Mouse (Mus musculus): ENCODE results near the gene Wipf1. TPM values are rescaled to one million over a fixed set of nuclear protein-coding genes. Genes with fewer than 3 reads are reported as not detected.
A peak's percentile ranks its signal among the peaks of the same experiment; 100 is the strongest.

The Wipf1 gene
- polyA plus RNA-seq, 1 experiment from 2014 or later = 3.8 TPM

- Histone ChIP-seq H3K9me3 (replicated peaks) (no peaks in the 10 kb centered on the region), H3K27me3 (no peaks in the 10 kb centered on the region), H3K4me1 (replicated peaks) (peaks cover 37% of the 10 kb centered on the region), H3K4me3 (replicated peaks) (no peak overlapping the region), H3K36me3 (replicated peaks) (no peaks in the 10 kb centered on the region), H3K4me2 (no peak overlapping the region), H3K9ac (no peak overlapping the region), H3K27ac (replicated peaks) (no peak overlapping the region)
- ATAC-seq (ENCODE audit: insufficient read depth) = no peak
- 40% methylated on average over 7 of the region's 7 CpGs for WGBS (ENCODE audit: insufficient replicate concordance)
Measured at GRCm38 (mm10) chr2:73467071-73467851, 62.3 kb downstream of the Wipf1 start.

- Histone ChIP-seq H3K4me3 (replicated peaks) (no peak overlapping the region), H3K4me2 (no peak overlapping the region), H3K27me3 (no peaks in the 10 kb centered on the region), H3K9me3 (replicated peaks) (no peaks in the 10 kb centered on the region), H3K36me3 (replicated peaks) (no peaks in the 10 kb centered on the region), H3K9ac (no peak overlapping the region), H3K27ac (replicated peaks) (no peak overlapping the region), H3K4me1 (replicated peaks) (peaks cover 40% of the 10 kb centered on the region)
- WGBS (ENCODE audit: insufficient replicate concordance) = 86% methylated on average over 10 of the region's 10 CpGs
- no peak for ATAC-seq (ENCODE audit: insufficient read depth)
Measured at GRCm38 (mm10) chr2:73466481-73466880, 63.1 kb downstream of the Wipf1 start.

- Histone ChIP-seq H3K27me3 (no peaks in the 10 kb centered on the region), H3K27ac (replicated peaks) (no peak overlapping the region), H3K36me3 (replicated peaks) (no peaks in the 10 kb centered on the region), H3K9ac (no peak overlapping the region), H3K4me1 (replicated peaks) (peaks cover 26% of the 10 kb centered on the region), H3K4me2 (no peak overlapping the region), H3K9me3 (replicated peaks) (no peaks in the 10 kb centered on the region), H3K4me3 (replicated peaks) (no peak overlapping the region)
- 28% methylated on average over 7 of the region's 7 CpGs for WGBS (ENCODE audit: insufficient replicate concordance)
- ATAC-seq (ENCODE audit: insufficient read depth) = no peak
Measured at GRCm38 (mm10) chr2:73463431-73464194, 65.9 kb downstream of the Wipf1 start.

GRCm38 (mm10) chr2:73462757-73463339, 66.7 kb downstream of the Wipf1 start:
- no peaks in the 10 kb centered on the region for H3K9me3 ChIP-seq (replicated peaks)
- H3K27me3 ChIP-seq = no peaks in the 10 kb centered on the region
- no peak for ATAC-seq (ENCODE audit: insufficient read depth)
- no peak overlapping the region for H3K4me3 ChIP-seq (replicated peaks)
- no peak overlapping the region for H3K27ac ChIP-seq (replicated peaks)
- whole genome bisulfite sequencing (ENCODE audit: insufficient replicate concordance) = 64% methylated on average over 12 of the region's 12 CpGs
- H3K4me1 ChIP-seq (replicated peaks) = peaks cover 29% of the 10 kb centered on the region
- no peaks in the 10 kb centered on the region for H3K36me3 ChIP-seq (replicated peaks)
- H3K9ac ChIP-seq = no peak overlapping the region
- H3K4me2 ChIP-seq = no peak overlapping the region

- no peaks in the 10 kb centered on the region for H3K9me3 ChIP-seq (replicated peaks)
- H3K4me2 ChIP-seq = no peak overlapping the region
- H3K27me3 ChIP-seq = no peaks in the 10 kb centered on the region
- 24% methylated on average over 2 of the region's 2 CpGs for WGBS (ENCODE audit: insufficient replicate concordance)
- H3K36me3 ChIP-seq (replicated peaks) = no peaks in the 10 kb centered on the region
- H3K9ac ChIP-seq = no peak overlapping the region
- no peak overlapping the region for H3K27ac ChIP-seq (replicated peaks)
- H3K4me3 ChIP-seq (replicated peaks) = no peak overlapping the region
- ATAC-seq (ENCODE audit: insufficient read depth) = no peak
- H3K4me1 ChIP-seq (replicated peaks) = peaks cover 29% of the 10 kb centered on the region
Measured at GRCm38 (mm10) chr2:73462265-73462664, 67.3 kb downstream of the Wipf1 start.

- ATAC-seq (ENCODE audit: insufficient read depth) = no peak
- Histone ChIP-seq H3K4me3 (replicated peaks) (no peak overlapping the region), H3K4me1 (replicated peaks) (peaks cover 29% of the 10 kb centered on the region), H3K9me3 (replicated peaks) (no peaks in the 10 kb centered on the region), H3K27me3 (no peaks in the 10 kb centered on the region), H3K36me3 (replicated peaks) (no peaks in the 10 kb centered on the region), H3K4me2 (no peak overlapping the region), H3K9ac (no peak overlapping the region), H3K27ac (replicated peaks) (no peak overlapping the region)
- 54% methylated on average over 3 of the region's 3 CpGs for WGBS (ENCODE audit: insufficient replicate concordance)
Measured at GRCm38 (mm10) chr2:73460168-73460567, 69.4 kb downstream of the Wipf1 start.

GRCm38 (mm10) chr2:73459607-73460153, 69.9 kb downstream of the Wipf1 start:
- H3K4me3 ChIP-seq (replicated peaks) = no peak overlapping the region
- 50% methylated on average over 4 of the region's 4 CpGs for WGBS (ENCODE audit: insufficient replicate concordance)
- ATAC-seq (ENCODE audit: insufficient read depth) = no peak

GRCm38 (mm10) chr2:73456886-73457285, 72.6 kb downstream of the Wipf1 start:
- no peak overlapping the region for H3K27ac ChIP-seq (replicated peaks)
- no peaks in the 10 kb centered on the region for H3K36me3 ChIP-seq (replicated peaks)
- peaks cover 43% of the 10 kb centered on the region for H3K4me1 ChIP-seq (replicated peaks)
- H3K4me2 ChIP-seq = no peak overlapping the region
- no peaks in the 10 kb centered on the region for H3K27me3 ChIP-seq
- ATAC-seq (ENCODE audit: insufficient read depth) = no peak
- WGBS (ENCODE audit: insufficient replicate concordance) = 74% methylated on average over 6 of the region's 6 CpGs
- H3K4me3 ChIP-seq (replicated peaks) = no peak overlapping the region
- H3K9me3 ChIP-seq (replicated peaks) = no peaks in the 10 kb centered on the region
- no peak overlapping the region for H3K9ac ChIP-seq

More at GRCm38 (mm10) chr2:73459607-73460153, 69.9 kb downstream of the Wipf1 start:
- Histone ChIP-seq H3K36me3 (replicated peaks) (no peaks in the 10 kb centered on the region), H3K9ac (no peak overlapping the region), H3K9me3 (replicated peaks) (no peaks in the 10 kb centered on the region), H3K27ac (replicated peaks) (no peak overlapping the region), H3K4me1 (replicated peaks) (peaks cover 34% of the 10 kb centered on the region), H3K27me3 (no peaks in the 10 kb centered on the region), H3K4me2 (no peak overlapping the region)

GRCm38 (mm10) chr2:73456154-73456553, 73.4 kb downstream of the Wipf1 start:
- Histone ChIP-seq H3K36me3 (replicated peaks) (no peaks in the 10 kb centered on the region), H3K4me1 (replicated peaks) (peaks cover 39% of the 10 kb centered on the region), H3K27me3 (no peaks in the 10 kb centered on the region), H3K9ac (no peak overlapping the region), H3K27ac (replicated peaks) (no peak overlapping the region), H3K9me3 (replicated peaks) (no peaks in the 10 kb centered on the region), H3K4me3 (replicated peaks) (no peak overlapping the region), H3K4me2 (no peak overlapping the region)
- no peak for ATAC-seq (ENCODE audit: insufficient read depth)
- 68% methylated on average over 3 of the region's 3 CpGs for WGBS (ENCODE audit: insufficient replicate concordance)

- Histone ChIP-seq H3K27ac (replicated peaks) (no peak overlapping the region), H3K4me3 (replicated peaks) (no peak overlapping the region), H3K36me3 (replicated peaks) (no peaks in the 10 kb centered on the region), H3K9ac (no peak overlapping the region), H3K4me2 (no peak overlapping the region), H3K9me3 (replicated peaks) (no peaks in the 10 kb centered on the region), H3K27me3 (no peaks in the 10 kb centered on the region), H3K4me1 (replicated peaks) (peaks cover 40% of the 10 kb centered on the region)
- WGBS (ENCODE audit: insufficient replicate concordance) = 28% methylated on average over 4 of the region's 4 CpGs
- ATAC-seq (ENCODE audit: insufficient read depth) = no peak
Measured at GRCm38 (mm10) chr2:73455541-73455940, 74.0 kb downstream of the Wipf1 start.

GRCm38 (mm10) chr2:73454682-73455081, 74.9 kb downstream of the Wipf1 start:
- ATAC-seq (ENCODE audit: insufficient read depth) = peak; percentile 70
- peaks cover 45% of the 10 kb centered on the region for H3K4me1 ChIP-seq (replicated peaks)

More at GRCm38 (mm10) chr2:73454682-73455081, 74.9 kb downstream of the Wipf1 start:
- peak overlapping the region; percentile 9; the same call in 1 of the 2 replicates for H3K4me3 ChIP-seq (replicated peaks)
- H3K9ac ChIP-seq = no peak overlapping the region
- peak overlapping the region; percentile 49 for H3K27ac ChIP-seq (replicated peaks)
- 52% methylated on average over 13 of the region's 13 CpGs for WGBS (ENCODE audit: insufficient replicate concordance)
- H3K36me3 ChIP-seq (replicated peaks) = no peaks in the 10 kb centered on the region
- peak overlapping the region; percentile 43 for H3K4me2 ChIP-seq
- H3K27me3 ChIP-seq = no peaks in the 10 kb centered on the region
- no peaks in the 10 kb centered on the region for H3K9me3 ChIP-seq (replicated peaks)

Measured in liver, embryonic 15.5 days (tissue).